Mouse (Mus musculus) heart, adult 2 months (tissue): ENCODE measurements around the gene Akap6. TPM values are rescaled to one million over a fixed set of nuclear protein-coding genes. Genes with fewer than 3 reads are reported as not detected.

Experiments used
- DNase-seq, 2 experiments: peaks; one replicate each; pipeline ENCODE4 v3.0.0; 2021
- H3K27ac ChIP-seq: fragments of 200-600 bp; 2 replicates; pipeline ENCODE4 v1.8.1; 2022
- H3K27me3 ChIP-seq: fragments of 200-500 bp; 2 replicates; pipeline ENCODE4 v1.6.1; 2012; ENCODE audit warnings: mild to moderate bottlenecking, low read length, inconsistent platforms, mixed read lengths; ENCODE audit not compliant: control insufficient read depth, insufficient read depth
- H3K36me3 ChIP-seq: fragments of 200-500 bp; 2 replicates; pipeline ENCODE4 v1.6.1; 2012; ENCODE audit warnings: low read length, inconsistent platforms; ENCODE audit not compliant: control insufficient read depth, insufficient read depth
- H3K4me1 ChIP-seq: fragments of 200-500 bp; 2 replicates; pipeline ENCODE4 v1.6.1; 2011; ENCODE audit warnings: low read length; ENCODE audit not compliant: control insufficient read depth, insufficient read depth
- H3K4me3 ChIP-seq: fragments of 200-600 bp; 2 replicates; pipeline ENCODE4 v1.8.1; 2022
- H3K79me2 ChIP-seq: fragments of 200-500 bp; replicated peaks from 2 replicates; pipeline ENCODE4 v1.6.1; 2012; ENCODE audit warnings: mild to moderate bottlenecking, inconsistent platforms, low read length, moderate library complexity, mixed read lengths; ENCODE audit not compliant: control insufficient read depth, insufficient read depth
- H3K9ac ChIP-seq: fragments of 200-500 bp; 2 replicates; pipeline ENCODE4 v1.6.1; 2012; ENCODE audit warnings: low read depth, mild to moderate bottlenecking, control low read depth, inconsistent platforms, low read length, mixed read lengths
- CTCF ChIP-seq: fragments of 200-600 bp; IDR thresholded peaks from 2 replicates; pipeline ENCODE4 v1.8.1; 2022; ENCODE audit warnings: antibody characterized with exemption, mild to moderate bottlenecking, moderate library complexity
- EP300 ChIP-seq: fragments of 200-500 bp; IDR thresholded peaks from 2 replicates; pipeline ENCODE4 v1.6.1; 2011; ENCODE audit warnings: low read depth, low read length, control low read depth; ENCODE audit not compliant: insufficient read depth
- POLR2A ChIP-seq: fragments of 200-500 bp; IDR thresholded peaks from 2 replicates; pipeline ENCODE4 v1.6.1; 2011; ENCODE audit warnings: mild to moderate bottlenecking, low read depth, low read length, control low read depth; ENCODE audit not compliant: insufficient read depth
- WGBS: fragments of 180-500 bp; shearing (Covaris S2); methylation state at CpG from one replicate; pipeline ENCODE4 v1.1.7; 2018; 5-methylcytosine and 5-hydroxymethylcytosine counted together
- intact Hi-C: fragments of 180-260 bp; cut with DNase I; formaldehyde crosslinking; loops from one replicate; pipeline ENCODE4 v1.15.1; 2025
- polyA plus RNA-seq: library from polyadenylated mRNA; depleted of rRNA; stranded (reverse); fragments of >200 nt; gene quantifications from 2 replicates; pipeline ENCODE4 v1.2.3, GENCODE M21; 2012
- total RNA-seq, 2 experiments: library from RNA; stranded (reverse); gene quantifications; 2 replicates each; pipeline ENCODE4 v1.2.3; 2021

Gene Akap6
- total and polyA plus RNA-seq, 3 experiments, result 14.1 to 100 (median 94.6) TPM

- WGBS, result 70% methylated on average over 4 of the region's 4 CpGs
- H3K36me3 ChIP-seq, result no peaks in the 10 kb centered on the region
- TF ChIP-seq POLR2A, result no peak
- TF ChIP-seq CTCF, result no peak
- TF ChIP-seq EP300, result no peak
- DNase-seq, result no peak
- no peak overlapping the region for H3K4me3 ChIP-seq
- no peak overlapping the region for H3K9ac ChIP-seq
- intact Hi-C loops, result no loop called here
- no peaks in the 10 kb centered on the region for H3K4me1 ChIP-seq
- no peak overlapping the region for H3K27ac ChIP-seq
- no peaks in the 10 kb centered on the region for H3K27me3 ChIP-seq
- H3K79me2 ChIP-seq, result no peaks in the 10 kb centered on the region
These were observed 4.9 kb downstream of the Akap6 start for GRCm38 (mm10) chr12:52704081-52704480.

GRCm38 (mm10) chr12:52704810-52705209, 5.6 kb downstream of the Akap6 start:
- intact Hi-C loops, result no loop called here
- 73% methylated on average over 3 of the region's 3 CpGs for WGBS
- no peak overlapping the region for H3K4me3 ChIP-seq

GRCm38 (mm10) chr12:52711382-52711781, 12.2 kb downstream of the Akap6 start:
- 70% methylated on average over 3 of the region's 3 CpGs for WGBS
- TF ChIP-seq EP300 (no peak), CTCF (no peak), POLR2A (no peak)
- Histone ChIP-seq H3K27ac (peak overlapping the region; percentile 65), H3K36me3 (no peaks in the 10 kb centered on the region), H3K4me1 (peaks cover 1% of the 10 kb centered on the region), H3K4me3 (no peak overlapping the region), H3K79me2 (no peaks in the 10 kb centered on the region), H3K27me3 (no peaks in the 10 kb centered on the region), H3K9ac (no peak overlapping the region)
- intact Hi-C loops, result loop anchor here (5.0 kb wide), 4 partner anchors 51 to 186 kb away; no protein-coding TSS in a partner anchor
- no peak for DNase-seq

More at GRCm38 (mm10) chr12:52704810-52705209, 5.6 kb downstream of the Akap6 start:
- no peaks in the 10 kb centered on the region for H3K36me3 ChIP-seq
- no peak overlapping the region for H3K27ac ChIP-seq
- TF ChIP-seq CTCF (no peak), EP300 (no peak), POLR2A (no peak)
- H3K4me1 ChIP-seq, result no peaks in the 10 kb centered on the region
- no peaks in the 10 kb centered on the region for H3K27me3 ChIP-seq
- DNase-seq, result no peak
- no peak overlapping the region for H3K9ac ChIP-seq
- H3K79me2 ChIP-seq, result no peaks in the 10 kb centered on the region

GRCm38 (mm10) chr12:52711857-52712640, 12.9 kb downstream of the Akap6 start:
- DNase-seq, result peak in 1 of 2 experiments; percentile 19
- H3K27me3 ChIP-seq, result no peaks in the 10 kb centered on the region
- TF ChIP-seq CTCF, result no peak
- 0 out of 2 replicates have a peak, but pooled peaks have one; percentile 39 for TF ChIP-seq EP300
- H3K9ac ChIP-seq, result no peak overlapping the region
- 35% methylated on average over 7 of the region's 7 CpGs for WGBS
- H3K36me3 ChIP-seq, result no peaks in the 10 kb centered on the region
- peaks cover 1% of the 10 kb centered on the region for H3K4me1 ChIP-seq
- no peaks in the 10 kb centered on the region for H3K79me2 ChIP-seq
- intact Hi-C loops, result loop anchor here (1.0 to 5.0 kb wide), 5 partner anchors 50 to 185 kb away; no protein-coding TSS in a partner anchor
- H3K27ac ChIP-seq, result peak overlapping the region; percentile 65
- H3K4me3 ChIP-seq, result no peak overlapping the region

GRCm38 (mm10) chr12:52718392-52718791, 19.2 kb downstream of the Akap6 start:
- TF ChIP-seq POLR2A (no peak), CTCF (no peak), EP300 (no peak)

GRCm38 (mm10) chr12:52719232-52719631, 20.0 kb downstream of the Akap6 start:
- TF ChIP-seq EP300 (no peak), CTCF (no peak), POLR2A (no peak)
- no peaks in the 10 kb centered on the region for H3K36me3 ChIP-seq
- H3K79me2 ChIP-seq, result no peaks in the 10 kb centered on the region
- WGBS, result 92% methylated on average over 9 of the region's 9 CpGs
- no peak for DNase-seq
- H3K4me3 ChIP-seq, result no peak overlapping the region
- no peak overlapping the region for H3K9ac ChIP-seq
- intact Hi-C loops, result no loop called here
- H3K27me3 ChIP-seq, result no peaks in the 10 kb centered on the region
- H3K4me1 ChIP-seq, result no peaks in the 10 kb centered on the region
- no peak overlapping the region for H3K27ac ChIP-seq

More at GRCm38 (mm10) chr12:52718392-52718791, 19.2 kb downstream of the Akap6 start:
- intact Hi-C loops, result no loop called here
- Histone ChIP-seq H3K9ac (no peak overlapping the region), H3K4me1 (no peaks in the 10 kb centered on the region), H3K27me3 (no peaks in the 10 kb centered on the region), H3K36me3 (no peaks in the 10 kb centered on the region), H3K4me3 (no peak overlapping the region), H3K27ac (no peak overlapping the region), H3K79me2 (no peaks in the 10 kb centered on the region)
- WGBS, result 41% methylated on average over 6 of the region's 6 CpGs
- no peak for DNase-seq
